Mouse (Mus musculus): ENCODE data around the gene Cep72. TPM values are rescaled to one million over a fixed set of nuclear protein-coding genes. Genes with fewer than 3 reads are reported as not detected.

The Cep72 gene
- total RNA-seq (2023): 10 to 100 TPM; 14.3 to 17.2 TPM

DNA sequence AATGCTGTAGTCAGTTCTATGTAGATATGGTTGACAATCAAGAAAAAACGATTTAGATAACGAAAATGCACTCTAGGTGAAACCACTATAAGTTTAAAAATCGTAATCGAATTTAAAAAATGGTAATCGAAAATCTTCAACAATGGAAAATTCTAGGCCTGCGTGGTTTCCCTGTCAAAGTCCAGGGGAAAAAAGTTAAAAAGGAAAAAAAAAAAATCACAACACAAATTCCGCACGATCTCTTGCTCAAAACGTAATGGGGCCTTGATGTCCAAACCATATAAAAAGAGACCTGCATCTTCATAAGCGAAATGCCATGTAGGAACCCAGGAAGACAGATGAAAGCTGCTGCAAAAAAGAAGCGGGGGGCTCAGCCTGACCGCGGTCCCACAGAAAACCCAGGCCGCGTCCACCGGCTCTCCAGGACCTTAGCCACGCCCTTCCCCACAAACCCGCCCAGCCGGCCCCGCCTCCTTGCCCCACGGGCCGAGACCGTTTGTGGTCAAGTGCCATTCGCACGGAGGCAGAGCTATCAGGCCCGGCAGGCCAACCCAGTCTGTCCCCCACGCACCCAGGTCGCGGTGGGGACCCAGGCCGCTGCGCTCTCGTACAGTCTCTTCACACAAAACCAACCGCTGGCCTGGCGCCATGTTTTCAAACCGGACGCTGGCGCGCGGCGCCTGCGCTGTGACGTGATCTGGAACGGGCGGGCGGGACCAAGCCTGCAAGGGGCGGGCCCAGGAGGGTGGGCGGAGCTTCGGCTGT, at the start of gene Cep72:
Cep72 (minus strand) TSS at position 687 of the 765 bp plus-strand sequence.

DNA sequence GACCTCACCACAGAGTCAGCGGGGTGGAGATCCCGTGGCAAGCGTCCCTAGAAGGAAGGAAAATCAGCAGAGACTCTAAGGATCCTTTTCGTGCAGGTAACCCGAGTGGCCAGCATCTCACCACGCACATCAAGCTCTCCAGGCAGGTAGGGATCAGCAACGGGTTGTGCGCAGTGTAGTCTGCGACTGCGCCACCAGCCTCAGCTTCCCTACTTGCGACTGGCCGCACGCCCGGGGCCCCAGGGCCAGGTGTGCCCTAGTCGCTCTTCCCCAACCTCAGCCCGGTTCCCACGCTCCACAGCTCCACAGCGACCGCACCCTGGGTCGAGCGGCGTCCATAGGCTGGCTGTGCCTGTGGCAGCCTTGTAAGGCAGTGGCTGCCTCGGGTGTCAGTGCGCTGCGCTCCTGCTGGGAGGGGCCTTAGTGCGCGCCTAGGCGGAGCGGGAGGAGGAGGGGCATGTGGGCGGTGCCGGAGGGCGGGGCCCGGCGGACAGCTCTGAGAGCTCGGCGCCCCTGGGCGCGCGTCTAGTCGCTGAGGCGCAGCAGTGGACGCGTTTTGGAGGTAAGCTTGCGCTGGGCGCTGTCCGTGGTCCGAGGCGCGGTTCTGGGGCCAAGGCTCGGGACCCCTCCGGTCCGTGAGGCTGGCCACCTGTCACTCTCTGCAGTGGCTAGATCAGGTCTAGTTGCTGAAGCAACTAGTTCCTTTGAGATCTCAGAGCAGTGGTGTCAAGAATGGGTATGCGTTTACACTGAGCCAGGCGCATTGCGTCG, 53.0 kb downstream of the Cep72 start, which contains the start of gene Tppp:
Tppp (plus strand) TSS at position 460 of the 771 bp plus-strand sequence.

Other genes with a start within 250 kb of the Cep72 start
- not detected for gene Nkd2, start 214.7 kb downstream of the Cep72 start, total RNA-seq (2023)
- 1 to 10 TPM; 2.6 to 4.6 TPM for gene Trip13, start 124.5 kb downstream of the Cep72 start, total RNA-seq (2023)
- 100 to 1,000 TPM; 104 to 113 TPM for gene Brd9, start 124.5 kb downstream of the Cep72 start, total RNA-seq (2023)
- not detected for gene Zdhhc11, start 98.4 kb downstream of the Cep72 start, total RNA-seq (2023)
- gene Tppp, start 52.9 kb downstream of the Cep72 start, total RNA-seq (2023): under 1 TPM; 0.17 to 0.56 TPM
- gene Slc9a3, start 59.2 kb upstream of the Cep72 start, total RNA-seq (2023): not detected
- 10 to 100 TPM; 46.9 to 52.2 TPM for gene Exoc3, start 146.4 kb upstream of the Cep72 start, total RNA-seq (2023)
- gene Ahrr, start 230.0 kb upstream of the Cep72 start, total RNA-seq (2023): under 1 TPM in 1 of 2 experiments, not detected in 1; 0.78 TPM